Mouse (Mus musculus) liver, adult 2 months (tissue): ENCODE data around the gene Ralgapa2. TPM values are rescaled to one million over a fixed set of nuclear protein-coding genes. Genes with fewer than 3 reads are reported as not detected.

Source experiments
- DNase-seq: peaks from one replicate; pipeline ENCODE4 v3.0.0-alpha.2; 2011; ENCODE audit warnings: low read depth, low spot score; ENCODE audit errors: extremely low read depth
- H3K27ac ChIP-seq: fragments of 200-500 bp; replicated peaks from 2 replicates; pipeline ENCODE4 v1.5.1; 2012; ENCODE audit warnings: low read depth, mild to moderate bottlenecking, control low read depth, inconsistent platforms, low read length; ENCODE audit not compliant: insufficient read depth
- H3K27me3 ChIP-seq: fragments of 200-500 bp; 2 replicates; pipeline ENCODE4 v1.6.1; 2012; ENCODE audit warnings: mild to moderate bottlenecking, moderate library complexity, low read length, inconsistent platforms; ENCODE audit not compliant: control insufficient read depth, insufficient read depth
- H3K36me3 ChIP-seq: fragments of 200-500 bp; 2 replicates; pipeline ENCODE4 v1.6.1; 2012; ENCODE audit warnings: low read length, inconsistent platforms; ENCODE audit not compliant: control insufficient read depth, insufficient read depth
- H3K4me1 ChIP-seq: fragments of 200-500 bp; 2 replicates; pipeline ENCODE4 v1.6.1; 2011; ENCODE audit warnings: low read length; ENCODE audit not compliant: control insufficient read depth, insufficient read depth
- H3K4me3 ChIP-seq: fragments of 200-500 bp; 2 replicates; pipeline ENCODE4 v1.5.1; 2011; ENCODE audit warnings: low read depth, mild to moderate bottlenecking, control low read depth, low read length, moderate library complexity; ENCODE audit not compliant: insufficient read depth
- H3K79me2 ChIP-seq: fragments of 200-500 bp; 2 replicates; pipeline ENCODE4 v1.6.1; 2012; ENCODE audit warnings: inconsistent platforms, mild to moderate bottlenecking, low read length, moderate library complexity; ENCODE audit not compliant: control insufficient read depth, insufficient read depth
- H3K9ac ChIP-seq: fragments of 200-500 bp; 2 replicates; pipeline ENCODE4 v1.6.1; 2012; ENCODE audit warnings: low read depth, mild to moderate bottlenecking, control low read depth, inconsistent platforms, low read length
- CTCF ChIP-seq: fragments of 200-500 bp; IDR thresholded peaks from 2 replicates; pipeline ENCODE4 v1.5.1; 2011; ENCODE audit warnings: low read depth, low read length, control low read depth
- POLR2A ChIP-seq: fragments of 200-500 bp; IDR thresholded peaks from 2 replicates; pipeline ENCODE4 v1.6.1; 2011; ENCODE audit warnings: low read length, control low read depth; ENCODE audit not compliant: insufficient read depth; ENCODE audit errors: extremely low read depth
- WGBS: fragments of 180-500 bp; shearing (Covaris S2); methylation state at CpG from one replicate; pipeline ENCODE4 v1.1.7; 2018; 5-methylcytosine and 5-hydroxymethylcytosine counted together
- polyA plus RNA-seq: library from polyadenylated mRNA; depleted of rRNA; stranded (reverse); fragments of >200 nt; gene quantifications from 2 replicates; pipeline ENCODE4 v1.2.3, GENCODE M21; 2012
- total RNA-seq: library from RNA; depleted of rRNA; stranded (reverse); fragments of >200 nt; gene quantifications from 2 replicates; pipeline ENCODE4 v1.2.3, GENCODE M21; 2014

Ralgapa2 gene
- total and polyA plus RNA-seq, 2 experiments = 12.4 to 54.2 TPM

GRCm38 (mm10) chr2:146387211-146387610 is 124.9 kb downstream of the Ralgapa2 start:
- Histone ChIP-seq H3K9ac (no peak overlapping the region), H3K4me3 (no peak overlapping the region), H3K27me3 (no peaks in the 10 kb centered on the region), H3K36me3 (peaks cover 55% of the 10 kb centered on the region), H3K79me2 (no peaks in the 10 kb centered on the region), H3K27ac (no peak overlapping the region), H3K4me1 (no peaks in the 10 kb centered on the region)
- no peak for DNase-seq
- TF ChIP-seq POLR2A = no peak
- TF ChIP-seq CTCF = no peak
- WGBS = 91% methylated on average over 2 of the region's 2 CpGs

- DNase-seq = no peak
- H3K9ac ChIP-seq = no peak overlapping the region
- no peaks in the 10 kb centered on the region for H3K27me3 ChIP-seq
- no peaks in the 10 kb centered on the region for H3K79me2 ChIP-seq
- H3K36me3 ChIP-seq = peaks cover 40% of the 10 kb centered on the region
- no peak overlapping the region for H3K4me3 ChIP-seq
- H3K4me1 ChIP-seq = no peaks in the 10 kb centered on the region
- TF ChIP-seq POLR2A (no peak), CTCF (no peak)
- H3K27ac ChIP-seq = no peak overlapping the region
- 71% methylated on average over 1 of the region's 1 CpGs for WGBS
These were observed 127.6 kb downstream of the Ralgapa2 start for GRCm38 (mm10) chr2:146384582-146384981.

GRCm38 (mm10) chr2:146376293-146376692 is 135.9 kb downstream of the Ralgapa2 start:
- no peak overlapping the region for H3K9ac ChIP-seq
- TF ChIP-seq POLR2A = no peak
- no peak for TF ChIP-seq CTCF
- H3K79me2 ChIP-seq = no peaks in the 10 kb centered on the region
- H3K27me3 ChIP-seq = no peaks in the 10 kb centered on the region
- H3K4me1 ChIP-seq = peaks cover 12% of the 10 kb centered on the region
- DNase-seq = peak; percentile 94
- peaks cover 13% of the 10 kb centered on the region for H3K36me3 ChIP-seq
- 25% methylated on average over 5 of the region's 5 CpGs for WGBS
- no peak overlapping the region for H3K4me3 ChIP-seq
- H3K27ac ChIP-seq = peak overlapping the region; percentile 80

- WGBS = 89% methylated on average over 12 of the region's 12 CpGs
- H3K9ac ChIP-seq = no peak overlapping the region
- no peaks in the 10 kb centered on the region for H3K79me2 ChIP-seq
- no peaks in the 10 kb centered on the region; the same call in 1 of the 2 replicates for H3K4me1 ChIP-seq
- no peaks in the 10 kb centered on the region for H3K27me3 ChIP-seq
- no peak for DNase-seq
- H3K36me3 ChIP-seq = peaks cover 28% of the 10 kb centered on the region
- TF ChIP-seq CTCF (no peak), POLR2A (no peak)
- H3K27ac ChIP-seq = no peak overlapping the region
- no peak overlapping the region for H3K4me3 ChIP-seq
These were observed 146.0 kb downstream of the Ralgapa2 start for GRCm38 (mm10) chr2:146366098-146366497.

- Histone ChIP-seq H3K9ac (no peak overlapping the region), H3K4me3 (no peak overlapping the region), H3K4me1 (no peaks in the 10 kb centered on the region; the same call in 1 of the 2 replicates), H3K27me3 (no peaks in the 10 kb centered on the region), H3K27ac (no peak overlapping the region), H3K36me3 (peaks cover 30% of the 10 kb centered on the region), H3K79me2 (no peaks in the 10 kb centered on the region)
- DNase-seq = no peak
- WGBS = 87% methylated on average over 11 of the region's 11 CpGs
- TF ChIP-seq CTCF = no peak
- no peak for TF ChIP-seq POLR2A
These were observed 146.7 kb downstream of the Ralgapa2 start for GRCm38 (mm10) chr2:146365368-146365983.

- no peak overlapping the region for H3K4me3 ChIP-seq
- 92% methylated on average over 2 of the region's 2 CpGs for WGBS
- H3K4me1 ChIP-seq = no peaks in the 10 kb centered on the region; the same call in 1 of the 2 replicates
- TF ChIP-seq POLR2A = no peak
- no peak for TF ChIP-seq CTCF
- DNase-seq = no peak
- no peak overlapping the region for H3K27ac ChIP-seq
- H3K9ac ChIP-seq = no peak overlapping the region
- no peaks in the 10 kb centered on the region for H3K79me2 ChIP-seq
- peaks cover 35% of the 10 kb centered on the region for H3K36me3 ChIP-seq
- no peaks in the 10 kb centered on the region for H3K27me3 ChIP-seq
These were observed 148.7 kb downstream of the Ralgapa2 start for GRCm38 (mm10) chr2:146363483-146363882.
